Mouse (Mus musculus) thymus, adult 2 months (tissue): ENCODE results near the gene Gna13. TPM values are rescaled to one million over a fixed set of nuclear protein-coding genes. Genes with fewer than 3 reads are reported as not detected.

Source experiments
- DNase-seq: peaks from one replicate; pipeline ENCODE4 v3.0.0; 2021
- H3K27ac ChIP-seq: fragments of 200-500 bp; 2 replicates; pipeline ENCODE4 v1.5.1; 2012; ENCODE audit warnings: low read length, control low read depth; ENCODE audit not compliant: control insufficient read depth, insufficient read depth
- H3K27me3 ChIP-seq: fragments of 200-500 bp; 2 replicates; pipeline ENCODE4 v1.6.1; 2012; ENCODE audit warnings: mild to moderate bottlenecking, low read length, moderate library complexity, mixed read lengths; ENCODE audit not compliant: control insufficient read depth, insufficient read depth
- H3K36me3 ChIP-seq: fragments of 200-500 bp; 2 replicates; pipeline ENCODE4 v1.6.1; 2012; ENCODE audit warnings: mild to moderate bottlenecking, low read length, moderate library complexity; ENCODE audit not compliant: control insufficient read depth, insufficient read depth
- H3K4me1 ChIP-seq: fragments of 200-500 bp; replicated peaks from 2 replicates; pipeline ENCODE4 v1.6.1; 2012; ENCODE audit warnings: low read length; ENCODE audit not compliant: control insufficient read depth, insufficient read depth
- H3K4me3 ChIP-seq: fragments of 200-500 bp; 2 replicates; pipeline ENCODE4 v1.5.1; 2012; ENCODE audit warnings: mild to moderate bottlenecking, low read length, control low read depth, moderate library complexity; ENCODE audit not compliant: control insufficient read depth, insufficient read depth
- CTCF ChIP-seq: fragments of 200-500 bp; IDR thresholded peaks from 2 replicates; pipeline ENCODE4 v1.5.1; 2012; ENCODE audit warnings: mild to moderate bottlenecking, control low read depth, low read length, moderate library complexity, borderline replicate concordance; ENCODE audit not compliant: control insufficient read depth, poor library complexity, insufficient read depth; ENCODE audit errors: extremely low read depth
- POLR2A ChIP-seq: fragments of 200-500 bp; IDR thresholded peaks from 2 replicates; pipeline ENCODE4 v1.6.1; 2012; ENCODE audit warnings: mild to moderate bottlenecking, low read length, control low read depth, moderate library complexity; ENCODE audit not compliant: control insufficient read depth, poor library complexity, insufficient read depth; ENCODE audit errors: extremely low read depth
- WGBS: fragments of 180-500 bp; shearing (Covaris S2); methylation state at CpG from one replicate; pipeline ENCODE4 v1.1.7; 2018; 5-methylcytosine and 5-hydroxymethylcytosine counted together
- polyA plus RNA-seq: library from polyadenylated mRNA; depleted of rRNA; stranded (reverse); fragments of >200 nt; gene quantifications from 2 replicates; pipeline ENCODE4 v1.2.3, GENCODE M21; 2012

Gene Gna13
- polyA plus RNA-seq, 1 experiment, result 49.6 TPM

GRCm38 (mm10) chr11:109369026-109369637 is 6.5 kb downstream of the Gna13 start:
- H3K27ac ChIP-seq, result no peak overlapping the region

GRCm38 (mm10) chr11:109375412-109375811 is 12.8 kb downstream of the Gna13 start:
- no peak for TF ChIP-seq CTCF
- Histone ChIP-seq H3K27me3 (no peaks in the 10 kb centered on the region), H3K4me3 (no peak overlapping the region), H3K4me1 (peaks cover 32% of the 10 kb centered on the region), H3K27ac (peak overlapping the region; percentile 74), H3K36me3 (no peaks in the 10 kb centered on the region)
- DNase-seq, result no peak
- 33% methylated on average over 7 of the region's 7 CpGs for WGBS

More at GRCm38 (mm10) chr11:109369026-109369637, 6.5 kb downstream of the Gna13 start:
- Histone ChIP-seq H3K4me3 (no peak overlapping the region), H3K27me3 (no peaks in the 10 kb centered on the region), H3K4me1 (peaks cover 25% of the 10 kb centered on the region), H3K36me3 (0 out of 2 replicates have a peak, but pooled peaks cover 5% of the 10 kb centered on the region)
- no peak for DNase-seq
- TF ChIP-seq POLR2A, result no peak
- no peak for TF ChIP-seq CTCF
- 49% methylated on average over 3 of the region's 3 CpGs for WGBS

- TF ChIP-seq POLR2A (no peak), CTCF (no peak)
- no peaks in the 10 kb centered on the region for H3K36me3 ChIP-seq
Measured at GRCm38 (mm10) chr11:109376484-109377143, 14.0 kb downstream of the Gna13 start.

GRCm38 (mm10) chr11:109377477-109377876 is 14.8 kb downstream of the Gna13 start:
- Histone ChIP-seq H3K27me3 (no peaks in the 10 kb centered on the region), H3K4me1 (peaks cover 28% of the 10 kb centered on the region), H3K27ac (no peak overlapping the region), H3K36me3 (no peaks in the 10 kb centered on the region), H3K4me3 (no peak overlapping the region)
- 46% methylated on average over 10 of the region's 10 CpGs for WGBS
- DNase-seq, result no peak
- TF ChIP-seq CTCF (no peak), POLR2A (no peak)

More at GRCm38 (mm10) chr11:109376484-109377143, 14.0 kb downstream of the Gna13 start:
- WGBS, result 84% methylated on average over 7 of the region's 7 CpGs
- no peaks in the 10 kb centered on the region for H3K27me3 ChIP-seq
- DNase-seq, result no peak
- H3K4me1 ChIP-seq, result peaks cover 32% of the 10 kb centered on the region
- H3K27ac ChIP-seq, result no peak overlapping the region
- no peak overlapping the region for H3K4me3 ChIP-seq

- whole genome bisulfite sequencing, result 85% methylated on average over 7 of the region's 7 CpGs
- DNase-seq, result no peak
- Histone ChIP-seq H3K4me3 (no peak overlapping the region), H3K36me3 (no peaks in the 10 kb centered on the region), H3K27ac (no peak overlapping the region), H3K4me1 (peaks cover 28% of the 10 kb centered on the region), H3K27me3 (no peaks in the 10 kb centered on the region)
- TF ChIP-seq CTCF, result no peak
- no peak for TF ChIP-seq POLR2A
Measured at GRCm38 (mm10) chr11:109378051-109378450, 15.4 kb downstream of the Gna13 start.

- H3K27ac ChIP-seq, result no peak overlapping the region
- 54% methylated on average over 5 of the region's 5 CpGs for WGBS
- no peak for DNase-seq
Measured at GRCm38 (mm10) chr11:109380662-109381061, 18.0 kb downstream of the Gna13 start.

More at GRCm38 (mm10) chr11:109380662-109381061, 18.0 kb downstream of the Gna13 start:
- Histone ChIP-seq H3K36me3 (no peaks in the 10 kb centered on the region), H3K4me1 (peaks cover 28% of the 10 kb centered on the region), H3K4me3 (no peak overlapping the region), H3K27me3 (no peaks in the 10 kb centered on the region)
- TF ChIP-seq POLR2A, result no peak
- TF ChIP-seq CTCF, result no peak
